9 mouse cellular contexts compared by ENCODE assay signal in the genomic region with DNA sequence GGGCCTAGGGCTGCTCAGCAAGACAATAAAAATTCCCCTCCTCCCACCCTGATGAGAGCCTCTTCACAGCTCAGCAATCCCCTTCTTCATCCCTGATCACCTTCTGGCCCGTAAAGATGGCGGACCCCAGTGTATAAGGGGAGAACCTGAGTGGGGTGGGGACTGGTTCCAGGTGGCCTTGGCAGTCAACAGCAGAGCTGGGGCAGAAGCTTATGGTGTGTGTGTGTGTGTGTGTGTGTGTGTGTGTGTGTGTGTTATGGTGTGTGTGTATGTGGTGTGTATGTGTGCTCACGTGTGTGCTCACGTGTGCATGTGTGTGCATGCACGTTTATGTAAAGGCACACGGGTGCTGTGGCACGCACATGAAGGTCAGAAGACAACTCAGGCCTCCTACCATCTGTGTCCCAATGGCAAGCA. TPM values are rescaled to one million over a fixed set of nuclear protein-coding genes. Genes with fewer than 3 reads are reported as not detected.
DNase-seq lines count a peak whose midpoint lies in the region; ATAC-seq and TF ChIP-seq lines count a peak whose summit lies in the region.
"Had no signal": no experiment of that assay in that cellular context is flagged by ENCODE, and none has a peak within 500 bp of the region (broad histone marks: within the 10 kb centered on the region; RNA-seq: fewer than 3 reads in every experiment).

No protein-coding gene starts in this region.

- no peak for ATAC-seq in hindbrain, embryonic 13.5 days (ENCODE audit: low FRiP score)
- no peak for ATAC-seq in midbrain, embryonic 14.5 days (ENCODE audit: low FRiP score, low TSS enrichment)

- TF ChIP-seq CTCF in gastrocnemius, adult 2 months (IDR thresholded peaks at IDR 0.05), result no peak
- no peak for TF ChIP-seq CTCF in MEL (IDR thresholded peaks at IDR 0.05 in 2 of 3, conservative IDR thresholded peaks at IDR 0.05 in 1 of 3; ENCODE audit: control insufficient read depth in 1 of 3, insufficient read depth in 1 of 3, low read depth in 2 of 3, low read length in 3 of 3, poor library complexity in 1 of 3, severe bottlenecking in 1 of 3)

- peaks cover 3 to 12% of the 10 kb centered on the region in 2 experiments; a peak in 3 of 4 replicates for H3K4me1 ChIP-seq in MEL (ENCODE audit: control insufficient read depth in 1 of 2, insufficient read depth in 2 of 2, low read length in 2 of 2)
- peaks cover 46% of the 10 kb centered on the region for H3K4me1 ChIP-seq in hindbrain, embryonic 13.5 days (replicated peaks)
- H3K4me1 ChIP-seq in midbrain, embryonic 14.5 days (ENCODE audit: control insufficient read depth, insufficient read depth, low read length), result peaks cover 17% of the 10 kb centered on the region

- peak overlapping the region; percentile 83 for H3K27ac ChIP-seq in gastrocnemius, adult 2 months
- peak overlapping the region; percentile 90 for H3K27ac ChIP-seq in MEL (ENCODE audit: control insufficient read depth, low read depth, low read length)
- H3K27ac ChIP-seq in hindbrain, embryonic 13.5 days, result 0 out of 2 replicates have a peak overlapping the region, but pooled peaks have one; percentile 31
- H3K27ac ChIP-seq in midbrain, embryonic 14.5 days (replicated peaks; ENCODE audit: low read depth, low read length), result no peak overlapping the region

- peak overlapping the region; percentile 70 for H3K4me2 ChIP-seq in hindbrain, embryonic 13.5 days
- H3K4me2 ChIP-seq in midbrain, embryonic 14.5 days (ENCODE audit: low read length), result peak overlapping the region; percentile 60

- DNase-seq in gastrocnemius, adult 2 months, result no peak
- no peak for DNase-seq in gastrocnemius, postnatal 4 days (ENCODE audit: low spot score in 2 of 2)
- peak; percentile 67 for DNase-seq in MEL (ENCODE audit: low read depth, low spot score)
- no peak for DNase-seq in midbrain, embryonic 14.5 days
- no peak for DNase-seq in urinary bladder, postnatal 4 days (ENCODE audit: low spot score in 2 of 2)
- DNase-seq in urinary bladder, postnatal 10 days (ENCODE audit: low spot score), result no peak
- no peak for DNase-seq in left cerebral cortex, postnatal 36 days (ENCODE audit: low spot score in 2 of 2)

- peak overlapping the region; percentile 80 for H3K9ac ChIP-seq in MEL (ENCODE audit: control insufficient read depth, low read depth, low read length, poor library complexity, severe bottlenecking)
- H3K9ac ChIP-seq in hindbrain, embryonic 13.5 days, result no peak overlapping the region
- H3K9ac ChIP-seq in midbrain, embryonic 14.5 days (replicated peaks; ENCODE audit: low read length), result no peak overlapping the region

- H3K36me3 ChIP-seq in MEL (ENCODE audit: control insufficient read depth in 1 of 2, insufficient read depth in 2 of 2, low read length in 2 of 2), result peaks cover 0 to 11% of the 10 kb centered on the region in 2 experiments; a peak in 3 of 4 replicates
- peaks cover 8% of the 10 kb centered on the region for H3K36me3 ChIP-seq in hindbrain, embryonic 13.5 days
- H3K36me3 ChIP-seq in midbrain, embryonic 14.5 days (ENCODE audit: control insufficient read depth, insufficient read depth, low read length), result no peaks in the 10 kb centered on the region

- TF ChIP-seq RAD21 in MEL (IDR thresholded peaks at IDR 0.05; ENCODE audit: low read depth, low read length), result no peak

- no peak for TF ChIP-seq POLR2A in MEL (IDR thresholded peaks at IDR 0.05; ENCODE audit: control insufficient read depth in 1 of 2, insufficient read depth in 1 of 2, low read depth in 1 of 2, low read length in 2 of 2, poor library complexity in 1 of 2)

- H3K79me2 ChIP-seq in MEL (ENCODE audit: control insufficient read depth, insufficient read depth, low read length, poor library complexity), result peaks cover 37% of the 10 kb centered on the region

- no peaks in the 10 kb centered on the region for H3K9me3 ChIP-seq in MEL (replicated peaks; ENCODE audit: insufficient read depth, low read length)
- H3K9me3 ChIP-seq in hindbrain, embryonic 13.5 days, result no peaks in the 10 kb centered on the region
- H3K9me3 ChIP-seq in midbrain, embryonic 14.5 days (ENCODE audit: control insufficient read depth, low read length), result no peaks in the 10 kb centered on the region

- H3K27me3 ChIP-seq in MEL (ENCODE audit: control insufficient read depth in 1 of 2, insufficient read depth in 2 of 2, low read length in 2 of 2), result no peaks in the 10 kb centered on the region
- peaks cover 18% of the 10 kb centered on the region for H3K27me3 ChIP-seq in hindbrain, embryonic 13.5 days
- no peaks in the 10 kb centered on the region; the same call in 1 of the 2 replicates for H3K27me3 ChIP-seq in midbrain, embryonic 14.5 days (ENCODE audit: control insufficient read depth, insufficient read depth, low read length)

- no peak for TF ChIP-seq EP300 in MEL (IDR thresholded peaks at IDR 0.05; ENCODE audit: low read depth in 1 of 2, low read length in 2 of 2)

- intact Hi-C loops in gastrocnemius, adult 2 months (cut with DNase I), result no loop called here
- intact Hi-C loops in left cerebral cortex, postnatal 36 days (cut with DNase I), result no loop called here

- WGBS in hindbrain, embryonic 13.5 days, result 92% methylated on average over 7 of the region's 7 CpGs
- 95% methylated on average over 7 of the region's 7 CpGs for WGBS in midbrain, embryonic 14.5 days

- H3K4me3 ChIP-seq in gastrocnemius, adult 2 months, result peak overlapping the region; percentile 78
- H3K4me3 ChIP-seq in MEL (ENCODE audit: control insufficient read depth in 1 of 2, insufficient read depth in 1 of 2, low read depth in 2 of 2, low read length in 2 of 2), result peak overlapping the region; percentile 69 to 83
- peak overlapping the region; percentile 40 for H3K4me3 ChIP-seq in hindbrain, embryonic 13.5 days
- no peak overlapping the region for H3K4me3 ChIP-seq in midbrain, embryonic 14.5 days (replicated peaks; ENCODE audit: low read depth, low read length)

TF ChIP-seq in MEL, 35 proteins besides CTCF, POLR2A, EP300 and RAD21:
- TF ChIP-seq POLR2AphosphoS5 (IDR thresholded peaks at IDR 0.05; ENCODE audit: borderline replicate concordance, low read depth, low read length) (peak; percentile 93; the same call in 1 of the 2 replicates), KAT2A (conservative IDR thresholded peaks at IDR 0.05; ENCODE audit: low read depth, low read length) (no peak), MYC (IDR thresholded peaks at IDR 0.05; ENCODE audit: low read depth, low read length) (0 out of 2 replicates have a peak, but pooled peaks have one; percentile 16), USF2 (IDR thresholded peaks at IDR 0.05; ENCODE audit: borderline replicate concordance in 1 of 2, insufficient read depth in 1 of 2, low read depth in 1 of 2, low read length in 2 of 2) (0 out of 4 replicates have a peak, but pooled peaks of 1 of the 2 experiments have one; percentile 12), USF1 (IDR thresholded peaks at IDR 0.05; ENCODE audit: low read depth, low read length) (peak; percentile 39), BHLHE40 (IDR thresholded peaks at IDR 0.05; ENCODE audit: borderline replicate concordance, low read depth, low read length) (peak; percentile 68; the same call in 1 of the 2 replicates)

RNA-seq across cellular contexts. Expression of a gene that starts 1.3 kb away (rescaled TPM):
- 10 to 100 TPM; 17.4 to 27.2 TPM for total RNA-seq in gastrocnemius, adult 2 months (2021)
- total RNA-seq in gastrocnemius, postnatal 4 days (2021), result 100 to 1,000 TPM; 191 to 225 TPM
- total RNA-seq in MEL (2012; rRNA removed), result 139 and 156 TPM in 2 replicates
- polyA plus RNA-seq in MEL (2012; ENCODE audit: insufficient read depth in 1 of 2, insufficient read length in 2 of 2, low read depth in 1 of 2, low replicate concordance in 2 of 2, missing spikeins in 1 of 2), result 100 to 1,000 TPM in 1 of 2 experiments, not detected in 1; 724 TPM
- 75.2 and 78.6 TPM in 2 replicates for polyA plus RNA-seq in hindbrain, embryonic 13.5 days (2015; fragmentation: Nextera tagmentation; extraction: Ambion mirVana)
- 47.0 and 55.6 TPM in 2 replicates for polyA plus RNA-seq in midbrain, embryonic 14.5 days (2014; fragmentation: Nextera tagmentation; extraction: Ambion mirVana)
- total RNA-seq in left cerebral cortex, postnatal 36 days (2021), result 10 to 100 TPM; 76.5 to 90.0 TPM

RNA-seq across cellular contexts. Expression of a gene that starts 20.3 kb away (rescaled TPM):
- not detected for total RNA-seq in gastrocnemius, adult 2 months (2021)
- total RNA-seq in gastrocnemius, postnatal 4 days (2021), result under 1 TPM; 0.18 to 0.20 TPM
- 2.0 and 2.2 TPM in 2 replicates for total RNA-seq in MEL (2012; rRNA removed)
- 1 to 10 TPM in 1 of 2 experiments, not detected in 1; 3.6 TPM for polyA plus RNA-seq in MEL (2012; ENCODE audit: insufficient read depth in 1 of 2, insufficient read length in 2 of 2, low read depth in 1 of 2, low replicate concordance in 2 of 2, missing spikeins in 1 of 2)
- polyA plus RNA-seq in hindbrain, embryonic 13.5 days (2015; fragmentation: Nextera tagmentation; extraction: Ambion mirVana), result 4.4 and 8.5 TPM in 2 replicates
- 2.0 and 3.7 TPM in 2 replicates for polyA plus RNA-seq in midbrain, embryonic 14.5 days (2014; fragmentation: Nextera tagmentation; extraction: Ambion mirVana)
- under 1 TPM; 0.39 to 0.45 TPM for total RNA-seq in left cerebral cortex, postnatal 36 days (2021)
- total RNA-seq: heart, postnatal 36 days had no signal

RNA-seq across cellular contexts. Expression of a gene that starts 21.6 kb away (rescaled TPM):
- total RNA-seq in gastrocnemius, adult 2 months (2021), result 100 to 1,000 TPM; 141 to 174 TPM
- 10 to 100 TPM; 46.7 to 47.5 TPM for total RNA-seq in gastrocnemius, postnatal 4 days (2021)
- 0.10 TPM in 1 of 2 replicates, not detected in the other for total RNA-seq in MEL (2012; rRNA removed)
- not detected for polyA plus RNA-seq in MEL (2012; ENCODE audit: insufficient read depth in 1 of 2, insufficient read length in 2 of 2, low read depth in 1 of 2, low replicate concordance in 2 of 2, missing spikeins in 1 of 2)
- not detected in 2 replicates for polyA plus RNA-seq in hindbrain, embryonic 13.5 days (2015; fragmentation: Nextera tagmentation; extraction: Ambion mirVana)
- not detected in 2 replicates for polyA plus RNA-seq in midbrain, embryonic 14.5 days (2014; fragmentation: Nextera tagmentation; extraction: Ambion mirVana)
- total RNA-seq in left cerebral cortex, postnatal 36 days (2021), result 1 to 10 TPM; 2.3 to 2.8 TPM

RNA-seq across cellular contexts. Expression of a gene that starts 42.4 kb away (rescaled TPM):
- 10 to 100 TPM; 11.4 to 13.2 TPM for total RNA-seq in gastrocnemius, adult 2 months (2021)
- 10 to 100 TPM; 10.7 to 13.1 TPM for total RNA-seq in gastrocnemius, postnatal 4 days (2021)
- 6.1 and 8.1 TPM in 2 replicates for total RNA-seq in MEL (2012; rRNA removed)
- polyA plus RNA-seq in MEL (2012; ENCODE audit: insufficient read depth in 1 of 2, insufficient read length in 2 of 2, low read depth in 1 of 2, low replicate concordance in 2 of 2, missing spikeins in 1 of 2), result 10 to 100 TPM in 1 of 2 experiments, not detected in 1; 13.8 TPM
- polyA plus RNA-seq in hindbrain, embryonic 13.5 days (2015; fragmentation: Nextera tagmentation; extraction: Ambion mirVana), result 15.8 and 17.2 TPM in 2 replicates
- polyA plus RNA-seq in midbrain, embryonic 14.5 days (2014; fragmentation: Nextera tagmentation; extraction: Ambion mirVana), result 16.5 and 16.6 TPM in 2 replicates
- 10 to 100 TPM in 1 of 2 experiments, 1 to 10 TPM in 1; 8.5 to 10.8 TPM for total RNA-seq in left cerebral cortex, postnatal 36 days (2021)

Comparison
In these comparisons a context has a peak if more than half of its experiments do, and no peak if none do; other contexts are left out.
1. RNA of a gene that starts 21.6 kb away (total RNA-seq): 141 to 174 TPM in gastrocnemius, adult 2 months and 46.7 to 47.5 TPM in gastrocnemius, postnatal 4 days; 2.3 to 2.8 TPM in left cerebral cortex, postnatal 36 days and 0.10 TPM in MEL; every median in the first group is over 10 times any median in the second.